Mouse (Mus musculus) kidney, postnatal 4 days (tissue): ENCODE results near the gene Pgam2.
A peak's percentile ranks its signal among the peaks of the same experiment; 100 is the strongest.
"Not testable (repeated sequence)": the region's sequence is repeated elsewhere in the genome, so short reads cannot be mapped to it uniquely, and the experiment has no call there.

Experiments
- DNase-seq, 2 experiments: peaks; one replicate each; pipeline ENCODE4 v3.0.0; 2021; ENCODE audit warnings: mixed read lengths in 2 of 2

Gene Pgam2

GRCm38 (mm10) chr11:5803551-5803981, at the start of gene Pgam2:
TSS of gene Pgam2 (minus strand) at chr11:5803733.
- peak; percentile 24 to 35 for DNase-seq

GRCm38 (mm10) chr11:5852314-5852713, 48.8 kb upstream of the Pgam2 start:
- DNase-seq: peak in 1 of 2 experiments; percentile 31

GRCm38 (mm10) chr11:5851021-5851736, 47.6 kb upstream of the Pgam2 start:
- no peak for DNase-seq

GRCm38 (mm10) chr11:5850452-5850851, 46.9 kb upstream of the Pgam2 start:
- no peak for DNase-seq

DNA sequence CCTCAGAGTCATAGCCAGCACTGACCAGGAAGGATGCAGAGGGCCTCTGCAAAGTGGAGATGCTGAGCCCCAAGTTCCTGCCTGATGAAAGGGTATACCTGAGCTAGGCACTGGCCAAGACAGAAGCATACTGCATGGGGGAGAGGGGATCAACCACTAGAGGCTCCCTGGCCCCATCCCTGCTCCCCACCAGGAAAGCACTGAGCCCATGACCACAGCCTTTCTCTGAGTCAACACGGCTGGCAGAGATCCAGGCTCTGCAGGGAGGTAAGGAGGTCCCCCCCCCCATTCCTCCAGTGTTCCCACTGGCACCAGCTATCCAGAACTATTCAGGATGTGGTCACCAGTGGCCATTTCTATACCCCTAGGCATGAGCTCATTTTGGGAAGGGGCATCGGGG, 45.8 kb upstream of the Pgam2 start:
- DNase-seq: peak; percentile 41 to 49

- peak in 1 of 2 experiments; percentile 5 for DNase-seq
Measured at GRCm38 (mm10) chr11:5848741-5849140, 45.2 kb upstream of the Pgam2 start.

- DNase-seq: peak; percentile 48 to 68
Measured at GRCm38 (mm10) chr11:5846639-5847345, 43.3 kb upstream of the Pgam2 start.

DNA sequence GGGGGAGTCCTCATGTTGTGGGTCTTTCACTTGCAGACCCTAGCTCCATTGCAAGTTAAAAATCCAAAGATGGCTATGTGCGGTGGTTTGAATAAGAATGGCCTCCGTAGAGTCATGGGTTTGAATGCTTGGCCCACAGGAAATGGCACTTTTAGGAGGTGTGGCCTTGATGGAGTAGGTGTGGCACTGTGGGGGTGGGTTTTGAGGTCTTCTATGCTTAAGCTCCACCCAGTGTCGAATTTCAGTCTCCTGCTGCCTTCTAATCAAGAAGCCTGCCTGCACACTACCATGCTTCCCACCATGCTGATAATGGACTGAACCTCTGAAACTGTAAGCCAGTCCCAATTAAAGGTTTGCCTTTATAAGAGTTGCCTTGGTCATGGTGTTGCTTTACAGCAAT, 39.6 kb upstream of the Pgam2 start:
- DNase-seq: no peak

DNA sequence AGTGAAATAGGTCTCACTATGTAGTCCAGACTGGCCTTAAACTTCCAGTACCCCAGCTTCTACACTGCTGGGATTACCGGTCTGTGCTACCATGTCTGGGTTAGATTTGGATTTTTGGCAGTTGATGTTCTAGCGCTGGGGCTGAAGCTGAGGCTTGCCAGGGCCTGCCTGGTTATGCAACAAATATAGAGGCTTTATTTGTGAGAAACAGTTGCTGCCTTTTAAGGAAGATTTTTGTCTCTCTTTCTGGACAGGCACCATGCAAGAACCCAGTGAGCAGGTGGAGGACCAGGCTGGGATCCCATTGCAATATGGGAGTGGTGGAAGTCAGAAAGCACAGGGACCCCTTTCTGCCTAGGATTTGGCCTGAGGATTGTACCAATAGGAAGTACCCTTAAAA, 38.2 kb upstream of the Pgam2 start:
- no peak for DNase-seq

- DNase-seq: no peak
Measured at GRCm38 (mm10) chr11:5840346-5840745, 36.8 kb upstream of the Pgam2 start.

- peak; percentile 97 for DNase-seq
Measured at GRCm38 (mm10) chr11:5837251-5838246, 34.0 kb upstream of the Pgam2 start, which contains the start of gene Polm. TSS of gene Polm (minus strand) at chr11:5838016.

- DNase-seq: peak; percentile 41 to 58
Measured at GRCm38 (mm10) chr11:5836126-5836525, 32.6 kb upstream of the Pgam2 start.

DNA sequence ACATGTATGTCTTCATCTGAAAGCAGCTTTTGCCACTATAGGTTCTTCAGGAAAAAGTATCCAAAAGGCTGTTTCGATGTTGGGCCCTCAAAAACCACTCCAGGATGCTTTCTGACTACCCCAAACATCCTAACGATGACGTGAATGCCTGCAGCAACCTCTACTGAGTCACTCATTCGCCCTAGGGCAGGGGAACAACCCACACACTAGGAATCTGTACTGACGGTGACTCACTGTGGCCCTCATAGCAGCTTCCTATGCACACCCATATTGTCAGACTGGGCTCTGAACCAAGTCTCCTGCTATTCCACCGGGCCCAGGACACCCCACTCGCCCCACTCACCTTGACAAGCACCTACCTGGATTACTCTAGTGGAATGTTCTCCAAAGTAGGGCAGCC, 31.5 kb upstream of the Pgam2 start:
- DNase-seq: no peak

DNA sequence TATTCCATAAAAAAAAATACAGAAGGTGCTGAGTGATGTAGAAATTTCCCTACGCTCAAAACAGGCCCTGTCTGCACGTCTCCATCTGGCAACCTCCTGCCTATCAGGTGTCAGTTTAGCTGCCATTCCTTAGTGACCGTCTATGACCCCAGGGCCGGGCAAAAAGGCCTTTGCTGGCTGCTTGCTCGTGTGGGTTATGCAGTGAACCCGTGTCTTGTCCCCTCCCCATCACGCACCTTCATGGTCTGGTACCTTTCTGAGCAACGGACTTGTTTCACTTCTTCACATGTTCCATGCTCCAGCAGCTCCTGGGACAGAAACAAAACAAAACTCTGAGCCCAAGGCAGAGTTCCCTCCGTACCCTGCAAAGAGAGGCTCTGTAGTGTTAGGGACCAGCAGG, 31.0 kb upstream of the Pgam2 start:
- DNase-seq: no peak

GRCm38 (mm10) chr11:5829327-5829726, 25.8 kb upstream of the Pgam2 start:
- no peak for DNase-seq

GRCm38 (mm10) chr11:5828509-5829191, 25.1 kb upstream of the Pgam2 start:
- DNase-seq: no peak

GRCm38 (mm10) chr11:5827931-5828330, 24.4 kb upstream of the Pgam2 start:
- DNase-seq: no peak

DNA sequence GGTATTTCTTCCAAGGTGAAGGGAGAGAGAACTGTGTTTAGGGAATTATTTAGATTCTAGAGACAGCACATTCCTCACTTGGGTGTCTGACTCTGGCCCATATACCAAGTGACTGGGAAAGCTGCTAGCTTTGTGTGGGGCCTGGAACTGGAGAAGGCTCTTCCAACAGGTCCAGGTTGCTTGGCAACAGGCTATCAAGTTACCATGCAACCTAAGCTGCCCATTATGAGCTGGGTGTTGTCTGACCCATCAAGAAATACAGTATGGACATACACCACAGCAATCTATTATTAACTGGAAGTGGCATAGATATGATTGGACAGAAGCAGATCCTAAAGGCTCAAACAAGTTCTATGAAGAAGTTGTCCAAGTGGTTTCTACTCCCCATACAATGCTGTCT, 21.9 kb upstream of the Pgam2 start:
- DNase-seq: no peak

- DNase-seq: no peak
Measured at GRCm38 (mm10) chr11:5819223-5819622, 15.7 kb upstream of the Pgam2 start.

DNA sequence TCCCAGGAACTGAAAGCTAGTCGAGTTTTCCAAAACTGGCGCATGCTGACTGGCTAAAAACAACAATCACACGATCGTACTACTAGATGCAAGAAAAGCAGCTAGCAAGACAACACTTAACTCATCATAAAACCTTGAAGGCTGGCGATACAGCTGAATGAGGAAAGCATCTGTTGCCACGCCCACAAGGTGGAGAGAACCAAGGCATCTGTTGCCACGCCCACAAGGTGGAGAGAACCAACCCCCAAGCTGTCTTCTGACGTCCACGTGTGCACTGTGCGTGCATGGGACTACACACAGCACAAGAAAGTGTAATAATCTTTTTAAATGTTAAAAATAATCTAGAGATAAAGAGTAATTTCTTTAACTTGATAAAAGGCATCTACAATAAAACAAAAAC, 9.8 kb upstream of the Pgam2 start:
- DNase-seq: no peak

- not testable (repeated sequence) for DNase-seq
Measured at GRCm38 (mm10) chr11:5809487-5809886, 6.0 kb upstream of the Pgam2 start.

DNA sequence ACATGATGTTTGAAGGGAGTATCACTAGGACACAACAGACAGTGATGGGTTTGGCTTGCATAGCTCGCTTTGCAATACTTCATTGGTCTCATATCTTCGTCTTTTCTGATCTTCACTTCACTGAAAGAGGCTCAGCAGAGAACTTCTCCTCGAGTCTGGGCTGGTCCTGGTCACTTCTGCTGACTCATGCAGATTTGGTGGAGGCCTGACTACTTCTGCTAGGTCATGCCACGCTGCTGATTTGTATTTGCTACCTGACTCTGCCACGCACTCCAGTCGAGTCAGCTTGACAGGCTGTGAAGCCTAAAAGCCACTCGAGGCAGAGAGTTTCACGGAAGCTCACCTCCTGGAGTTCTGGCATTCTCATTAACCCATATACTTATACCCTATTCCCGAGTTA, 4.4 kb upstream of the Pgam2 start:
- no peak for DNase-seq
